Mouse (Mus musculus) cerebellum, adult 8-10 months (tissue): ENCODE results near the gene Lmna.

Source experiments
- DNase-seq: peaks from one replicate; pipeline ENCODE4 v3.0.0; 2022

The Lmna gene

DNA sequence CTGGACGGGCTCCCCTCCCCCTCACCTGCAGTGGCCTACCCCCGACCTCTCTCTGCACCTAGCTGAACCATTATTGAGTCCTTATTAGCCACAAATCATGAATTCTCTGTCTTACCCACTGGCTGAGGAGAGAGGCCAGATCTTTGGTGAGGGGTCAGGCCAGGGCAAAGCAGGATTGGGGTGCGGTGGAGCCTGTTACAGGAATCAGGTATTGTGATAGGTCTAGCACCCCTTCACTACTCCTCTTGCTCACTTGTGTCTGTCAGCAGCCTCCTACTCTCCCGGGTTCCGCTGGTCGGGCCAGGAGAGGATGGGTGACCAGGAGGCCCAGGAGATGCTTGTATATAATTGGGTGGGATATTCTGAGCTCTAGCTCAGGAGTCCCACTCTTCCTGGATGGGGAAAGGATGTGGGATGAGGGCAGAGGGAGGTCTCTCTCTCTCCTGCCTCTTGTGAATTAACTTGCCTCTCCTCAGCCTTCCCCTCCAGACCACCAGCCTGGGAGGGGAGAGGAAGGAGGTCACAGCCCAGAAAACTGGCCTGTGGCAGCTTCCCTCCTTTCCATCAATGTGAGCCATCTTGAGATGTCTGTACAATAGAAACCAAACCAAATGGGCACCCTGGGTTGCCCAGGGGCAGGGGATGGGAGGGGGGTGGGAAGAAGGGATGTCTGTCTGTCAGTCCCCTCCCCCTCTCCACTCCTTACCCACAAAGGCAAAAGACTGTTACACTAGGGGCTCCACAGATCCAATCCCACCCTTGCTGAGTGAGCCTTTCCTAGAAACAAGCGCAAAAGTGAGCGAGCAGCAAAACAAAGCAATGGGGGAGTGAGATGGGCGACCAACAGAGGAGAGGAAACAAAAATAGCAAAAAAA is 28.8 kb upstream of the Lmna start:
- DNase-seq: no peak

DNA sequence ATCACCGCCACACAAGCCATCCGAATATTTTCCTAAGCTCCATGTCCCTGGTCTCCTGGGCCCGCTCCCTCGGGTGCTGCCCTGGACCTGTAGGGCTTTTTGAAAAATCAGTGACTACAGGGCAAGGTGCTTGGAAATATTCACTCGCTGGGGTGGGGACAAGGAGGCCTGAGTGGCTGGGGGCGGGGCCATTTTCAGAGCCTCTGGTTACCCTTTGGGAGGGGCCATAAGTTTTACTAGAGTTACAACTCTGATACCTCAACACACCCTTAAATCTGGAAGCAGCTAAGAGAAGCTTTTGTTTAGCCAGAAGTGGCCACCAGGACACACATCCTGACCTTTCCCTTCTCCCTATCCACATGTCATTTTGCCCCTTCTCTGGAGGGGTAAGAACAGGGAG is 27.4 kb upstream of the Lmna start:
- no peak for DNase-seq

DNA sequence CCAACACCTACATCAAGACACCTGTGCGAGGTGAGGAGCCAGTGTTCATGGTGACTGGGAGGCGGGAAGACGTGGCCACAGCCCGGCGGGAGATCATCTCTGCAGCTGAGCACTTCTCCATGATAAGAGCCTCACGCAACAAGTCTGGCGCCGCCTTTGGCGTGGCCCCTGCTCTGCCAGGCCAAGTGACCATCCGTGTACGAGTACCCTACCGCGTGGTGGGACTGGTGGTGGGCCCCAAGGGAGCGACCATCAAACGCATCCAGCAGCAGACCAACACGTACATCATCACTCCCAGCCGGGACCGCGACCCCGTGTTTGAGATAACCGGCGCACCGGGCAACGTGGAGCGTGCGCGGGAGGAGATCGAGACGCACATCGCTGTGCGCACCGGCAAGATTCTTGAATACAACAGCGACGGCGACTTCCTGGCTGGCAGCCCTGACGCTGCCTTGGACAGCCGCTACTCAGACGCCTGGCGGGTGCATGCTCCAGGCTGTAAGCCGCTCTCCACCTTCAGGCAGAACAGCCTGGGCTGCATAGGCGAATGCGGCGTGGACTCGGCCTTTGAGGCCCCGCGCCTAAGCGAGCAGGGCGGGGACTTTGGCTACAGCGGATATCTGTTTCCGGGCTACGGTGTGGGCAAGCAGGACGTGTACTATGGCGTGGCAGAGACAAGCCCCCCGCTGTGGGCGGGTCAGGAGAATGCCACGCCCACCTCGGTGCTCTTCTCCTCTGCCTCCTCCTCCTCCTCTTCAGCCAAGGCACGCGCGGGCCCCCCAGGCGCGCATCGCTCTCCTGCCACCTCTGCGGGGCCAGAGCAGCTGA is 26.6 kb upstream of the Lmna start:
- peak; percentile 77 for DNase-seq

DNA sequence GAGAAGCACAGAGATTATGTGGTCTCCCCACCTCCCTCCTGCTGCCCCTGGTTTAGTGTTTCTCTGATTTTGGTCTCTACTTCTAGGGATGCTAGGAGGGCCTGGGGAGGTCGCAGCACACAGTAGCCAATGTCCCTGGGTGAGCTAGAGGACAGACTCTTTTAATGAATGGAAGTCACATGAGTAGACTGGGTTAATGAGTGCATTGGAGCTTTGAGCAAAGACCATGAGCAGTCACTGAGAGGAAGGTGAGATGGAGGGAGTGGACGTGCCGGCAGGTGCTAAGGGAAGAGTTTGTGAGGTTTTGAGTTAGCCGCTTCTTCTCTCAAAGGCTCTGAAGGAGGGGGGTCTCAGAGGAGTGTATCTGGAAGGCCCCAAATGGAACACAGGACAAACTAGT is 25.8 kb upstream of the Lmna start:
- DNase-seq: no peak

DNA sequence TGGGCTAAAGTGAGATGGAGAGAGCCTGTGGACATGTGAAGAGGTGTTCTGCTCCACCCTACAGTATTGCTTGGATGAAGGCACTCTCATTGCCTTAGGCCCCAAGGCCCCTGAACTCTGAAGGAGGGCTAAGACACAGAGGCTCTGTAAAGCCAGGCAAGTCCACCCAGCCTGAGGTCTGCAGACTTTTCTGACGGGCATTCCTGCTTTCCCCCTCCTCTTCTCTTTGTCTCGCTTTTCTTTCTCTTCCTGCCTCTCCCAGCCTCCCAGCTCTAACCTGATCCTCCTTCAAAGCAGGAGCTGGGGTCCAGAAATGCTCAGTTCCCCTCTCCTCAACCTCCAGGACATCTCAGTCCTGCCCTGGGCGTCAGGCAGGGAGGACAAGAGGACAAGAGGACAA is 25.2 kb upstream of the Lmna start:
- no peak for DNase-seq

DNA sequence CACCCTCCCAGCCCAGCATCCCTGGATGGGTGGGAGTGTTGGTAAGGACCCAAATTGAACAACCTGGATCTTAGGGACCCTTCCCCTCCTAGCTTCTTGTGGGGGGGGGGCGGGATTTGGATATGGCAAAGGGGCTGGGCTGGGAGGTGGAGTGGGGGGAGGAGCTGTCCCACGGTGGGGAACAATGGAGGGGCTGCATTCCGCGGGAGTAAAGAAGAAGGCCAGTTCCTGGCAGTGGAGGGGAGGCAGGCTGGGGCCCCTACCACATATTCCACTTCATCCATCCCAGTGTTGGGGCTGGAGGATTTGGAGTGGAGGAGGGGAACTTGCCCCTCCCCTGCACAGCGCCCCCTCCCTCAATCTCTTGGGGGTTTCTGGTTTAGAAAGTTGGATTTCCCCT is 23.9 kb upstream of the Lmna start:
- no peak for DNase-seq

DNA sequence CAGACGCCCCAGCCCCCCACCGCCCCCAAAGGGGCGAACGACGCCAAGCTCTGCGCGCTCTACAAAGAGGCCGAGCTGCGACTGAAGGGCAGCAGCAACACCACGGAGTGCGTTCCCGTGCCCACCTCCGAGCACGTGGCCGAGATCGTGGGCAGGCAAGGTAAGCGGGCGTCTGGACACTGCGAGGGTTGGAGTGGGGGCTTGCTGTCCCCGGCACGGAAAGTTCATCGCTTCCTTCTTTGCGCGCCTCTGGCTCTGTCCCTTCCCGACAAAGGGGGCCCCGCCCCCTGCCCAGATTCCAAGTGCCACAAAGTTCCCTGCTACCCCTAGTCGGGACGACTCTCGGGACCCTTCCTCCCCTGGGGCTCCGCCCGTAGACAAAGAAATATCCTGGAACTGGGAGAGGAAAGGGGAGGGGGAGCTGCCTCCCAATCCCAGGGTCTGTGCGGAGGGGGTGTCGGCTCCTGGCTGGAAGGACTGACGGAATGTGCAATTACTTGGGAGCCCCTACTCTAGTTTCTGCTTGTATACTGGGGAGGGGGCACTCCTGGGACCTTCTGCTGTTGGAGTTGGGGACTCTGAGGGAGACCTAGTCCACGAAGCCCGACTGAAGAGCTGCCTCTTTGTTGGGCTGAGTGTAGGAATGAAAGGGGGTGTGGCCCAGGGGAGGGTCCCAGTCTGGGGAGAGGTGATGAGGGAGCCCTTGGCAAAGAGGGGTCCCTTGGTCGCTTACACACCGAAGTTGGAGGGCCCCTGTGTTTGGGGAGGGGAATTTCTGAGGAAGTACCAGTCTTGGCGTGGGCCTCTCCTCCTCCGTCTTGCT is 23.1 kb upstream of the Lmna start:
- DNase-seq: no peak

DNA sequence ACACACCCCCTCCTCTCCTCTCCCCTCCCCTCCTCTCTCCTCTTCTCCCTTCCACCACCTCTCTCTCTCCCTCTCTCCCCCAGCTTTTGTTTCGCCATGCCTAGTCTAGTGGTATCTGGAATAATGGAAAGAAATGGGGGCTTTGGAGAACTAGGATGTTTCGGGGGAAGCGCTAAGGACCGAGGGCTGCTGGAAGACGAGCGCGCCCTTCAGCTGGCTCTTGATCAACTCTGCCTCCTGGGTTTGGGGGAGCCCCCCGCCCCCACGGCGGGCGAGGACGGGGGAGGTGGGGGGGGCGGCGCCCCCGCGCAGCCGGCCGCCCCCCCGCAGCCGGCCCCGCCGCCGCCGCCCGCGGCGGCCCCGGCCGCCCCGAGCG is 22.5 kb upstream of the Lmna start, which contains the start of gene Mex3a:
Gene Mex3a, plus strand, starts transcription at position 97 of the 376 bp plus-strand sequence.
- DNase-seq: no peak

DNA sequence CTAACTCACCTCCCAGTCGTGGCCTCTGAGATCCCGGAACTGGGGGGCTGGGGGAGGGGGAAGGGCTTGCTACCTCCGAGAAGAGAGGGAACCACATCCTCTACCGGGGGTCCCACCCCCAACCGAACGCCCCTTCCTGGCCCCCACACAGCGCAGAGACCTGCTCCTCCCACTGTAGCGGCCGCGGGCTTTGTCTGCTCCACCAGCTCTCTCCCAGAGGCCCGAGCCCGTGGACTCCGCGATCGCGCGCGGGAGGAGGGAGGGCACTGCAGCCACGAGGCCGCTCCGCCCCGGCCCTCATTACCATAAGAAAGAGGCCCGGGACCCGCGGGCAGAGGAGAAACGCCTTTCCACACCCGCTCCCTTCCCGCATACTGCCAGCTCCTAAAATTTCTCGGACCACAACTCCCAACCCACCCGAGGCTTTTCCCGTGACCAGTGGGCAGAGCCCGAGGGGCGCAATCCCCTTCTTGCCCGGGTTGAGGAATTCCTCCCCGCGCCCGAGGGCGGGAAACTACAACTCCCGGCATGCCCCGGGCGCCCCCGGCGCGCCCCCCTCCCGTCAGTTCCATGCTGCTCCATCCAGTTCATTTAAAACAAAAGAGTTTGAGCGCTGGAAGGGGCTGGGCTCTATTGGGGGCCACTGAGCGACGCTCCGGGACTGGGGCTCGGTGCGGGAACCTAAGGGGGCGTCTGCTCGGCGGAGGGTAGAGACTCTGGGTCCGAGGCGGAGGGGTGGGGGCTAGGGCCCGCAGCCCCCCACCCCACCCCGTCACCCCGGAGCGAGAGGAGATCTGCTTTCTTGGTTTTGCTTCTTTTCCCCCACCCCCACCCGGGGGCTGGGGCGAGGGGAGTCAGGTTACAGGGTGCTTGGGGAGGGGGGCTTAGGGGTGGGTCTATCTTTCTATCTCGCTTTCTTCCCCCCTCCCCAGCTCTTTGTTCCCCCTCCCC is 21.9 kb upstream of the Lmna start:
- peak; percentile 83 for DNase-seq

DNA sequence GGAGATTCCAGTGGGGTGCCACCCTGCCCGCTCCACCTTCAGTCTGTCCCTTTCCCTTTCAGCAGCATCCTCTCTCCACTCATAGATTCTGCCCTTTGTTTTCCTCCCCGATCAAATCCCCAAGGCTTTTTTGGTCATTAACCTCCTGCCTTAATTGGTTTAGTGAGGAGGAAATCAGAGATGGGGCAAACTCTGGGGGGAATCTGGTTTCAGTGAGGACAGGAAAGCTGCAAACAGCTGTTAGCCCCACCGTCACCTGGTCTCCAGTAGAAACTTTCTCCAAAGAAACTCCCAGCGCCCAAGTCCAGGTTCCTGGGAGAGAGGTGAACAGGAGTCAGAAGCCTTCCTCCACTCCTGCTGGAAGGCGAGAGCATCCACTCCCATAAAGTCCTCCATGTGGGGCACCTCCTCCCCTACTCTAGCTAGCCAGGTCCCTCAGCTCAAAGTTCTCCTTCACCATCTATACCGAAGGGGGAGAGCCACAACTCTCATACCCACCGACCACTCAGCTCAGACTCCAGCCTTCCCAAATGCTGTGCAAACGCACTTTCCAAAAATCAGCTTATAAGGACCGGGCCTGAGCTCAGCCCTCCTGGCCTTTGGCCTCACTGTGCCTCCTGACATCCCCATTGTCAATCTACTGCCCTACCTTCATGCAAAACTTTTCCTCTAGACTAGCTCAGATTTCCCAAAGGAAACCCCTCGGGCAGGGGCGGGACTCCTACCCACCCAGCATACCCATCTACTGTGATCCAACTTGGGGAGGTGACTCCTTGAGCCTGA is 20.5 kb upstream of the Lmna start:
- no peak for DNase-seq

DNA sequence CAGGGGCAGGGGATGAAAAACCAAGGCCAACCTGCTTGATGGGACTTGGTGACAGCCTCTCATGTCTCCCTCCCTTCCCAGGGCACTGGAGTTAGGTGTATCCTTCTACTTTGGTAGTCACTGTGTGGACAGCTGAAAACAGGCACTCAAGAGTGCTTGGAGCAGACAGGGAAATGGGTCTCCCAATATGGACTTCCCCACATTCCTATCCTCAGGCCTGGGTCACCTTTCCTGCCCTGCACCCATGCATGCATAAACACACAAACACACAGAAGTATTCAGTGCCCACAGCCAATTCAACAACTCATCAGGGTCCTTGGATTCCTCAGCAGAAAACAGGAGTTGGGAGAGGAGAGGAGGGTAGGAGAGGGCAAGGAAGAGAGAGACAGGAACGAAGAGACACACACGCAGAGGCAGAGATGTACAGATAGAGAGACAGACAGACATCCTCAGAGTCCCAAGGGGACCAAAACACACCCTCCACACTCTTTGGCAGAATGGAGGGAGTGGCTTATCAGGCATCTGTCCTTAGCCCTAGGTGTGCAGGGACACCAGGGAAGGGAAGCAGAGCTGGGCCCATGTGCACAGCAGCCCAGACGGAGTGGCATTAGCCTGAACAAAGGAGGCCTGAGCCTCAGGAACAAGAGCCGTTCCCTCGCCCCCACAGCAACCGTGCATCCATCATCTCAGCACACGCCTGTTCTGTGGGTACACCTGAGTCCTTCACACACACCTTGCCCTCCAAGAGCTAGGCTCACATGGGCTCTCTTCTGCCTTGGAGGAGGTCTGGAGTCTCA is 19.6 kb upstream of the Lmna start:
- no peak for DNase-seq

DNA sequence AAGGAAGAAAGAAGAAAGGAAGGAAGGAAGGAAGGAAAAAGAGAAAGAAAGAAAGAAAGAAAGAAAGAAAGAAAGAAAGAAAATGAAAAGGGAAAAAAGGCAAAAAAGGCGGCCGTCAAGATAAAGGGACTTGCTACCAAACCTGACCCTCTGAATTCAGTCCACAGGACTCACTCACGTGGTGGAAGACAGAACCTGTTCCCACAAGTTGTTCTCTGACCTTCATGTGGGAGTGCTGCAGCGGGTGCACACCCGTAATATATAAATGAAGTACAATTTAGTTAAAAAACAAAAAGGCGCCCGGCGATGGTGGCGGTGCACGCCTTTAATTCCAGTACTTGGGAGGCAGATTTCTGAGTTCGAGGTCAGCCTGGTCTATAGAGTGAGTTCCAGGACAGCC is 18.9 kb upstream of the Lmna start:
- DNase-seq: no peak

DNA sequence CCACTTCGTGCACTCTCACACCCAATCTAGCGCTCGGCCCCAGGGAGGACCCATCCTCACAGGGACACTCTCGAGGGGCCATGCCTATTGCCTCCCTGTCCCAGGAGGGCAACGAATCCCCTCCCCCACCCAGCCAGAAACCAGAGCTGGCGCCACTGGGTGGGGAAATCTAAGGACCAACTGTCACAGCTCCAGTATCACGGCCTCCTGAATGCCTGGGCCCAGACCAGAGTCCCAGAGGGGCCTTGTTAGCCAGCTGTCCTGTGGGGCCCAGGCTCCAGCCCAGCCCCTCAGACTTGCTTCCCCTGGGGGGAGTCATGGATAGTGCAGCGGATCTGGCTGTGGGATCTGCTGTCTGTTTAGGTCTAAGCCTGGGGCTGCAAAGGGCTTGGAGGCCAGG is 17.8 kb upstream of the Lmna start:
- no peak for DNase-seq

DNA sequence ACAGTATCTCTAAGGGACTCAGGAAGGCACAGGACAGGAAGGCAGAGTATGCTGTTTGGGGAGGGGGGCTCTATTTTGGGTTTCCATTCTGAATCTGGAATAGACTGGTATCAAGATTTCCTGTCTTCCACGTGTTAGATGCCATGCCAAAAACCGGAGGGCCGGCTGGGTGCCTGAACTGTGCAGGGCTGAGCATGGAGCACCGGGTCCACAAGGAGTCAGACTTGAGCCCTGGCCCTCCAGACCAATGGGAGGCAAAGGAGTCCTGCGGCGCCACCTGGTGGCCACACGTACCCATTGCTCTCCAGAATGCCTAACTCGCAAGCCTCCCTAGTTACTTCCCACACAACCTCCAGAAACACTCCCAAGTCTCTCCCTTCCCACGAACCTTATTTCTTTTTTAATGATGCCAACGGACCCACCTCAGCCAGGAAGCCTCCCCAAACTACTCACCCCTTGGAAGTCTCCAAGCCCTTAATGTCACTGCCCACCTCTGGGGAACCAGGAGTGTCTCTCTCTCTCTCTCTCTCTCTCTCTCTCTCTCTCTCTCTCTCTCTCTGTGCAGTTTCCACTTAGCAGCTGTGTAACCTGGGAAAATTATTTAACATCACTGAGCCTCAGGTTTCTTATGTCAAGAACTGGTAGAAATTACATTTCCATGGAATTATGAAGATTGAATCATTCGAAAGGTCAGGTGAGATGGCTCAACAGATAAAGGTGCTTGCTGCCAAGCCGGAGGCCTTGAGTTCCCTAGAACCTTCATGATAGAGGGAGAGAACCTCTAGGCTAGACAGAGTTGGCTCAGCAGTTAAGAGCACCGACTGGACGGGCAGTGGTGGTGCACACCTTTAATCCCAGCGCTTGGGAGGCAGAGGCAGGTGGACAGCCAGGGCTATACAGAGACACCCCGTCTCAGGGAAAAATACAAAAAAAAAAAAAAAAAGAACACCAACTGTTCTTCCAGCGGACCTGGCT is 16.7 kb upstream of the Lmna start:
- DNase-seq: peak; percentile 83

DNA sequence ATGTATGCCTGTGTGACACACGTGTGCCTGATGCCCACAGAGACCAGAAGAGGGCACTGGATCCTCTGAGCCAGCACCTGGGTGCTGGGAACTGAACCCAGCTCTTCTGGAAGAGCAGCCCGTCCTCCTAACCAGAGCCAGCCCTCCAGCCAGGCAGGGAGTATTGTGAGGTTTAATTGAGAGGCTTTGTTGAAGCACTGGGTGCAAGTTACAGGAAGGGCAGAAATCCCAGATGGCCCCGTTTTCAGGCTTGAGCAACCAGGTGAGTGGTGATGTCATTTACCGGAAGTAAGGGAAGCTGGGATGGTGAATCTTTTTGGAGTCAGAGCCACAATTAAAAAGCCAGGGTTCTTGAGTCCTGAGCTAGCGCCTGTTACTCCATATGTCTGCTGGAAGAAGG is 15.3 kb upstream of the Lmna start:
- DNase-seq: no peak

DNA sequence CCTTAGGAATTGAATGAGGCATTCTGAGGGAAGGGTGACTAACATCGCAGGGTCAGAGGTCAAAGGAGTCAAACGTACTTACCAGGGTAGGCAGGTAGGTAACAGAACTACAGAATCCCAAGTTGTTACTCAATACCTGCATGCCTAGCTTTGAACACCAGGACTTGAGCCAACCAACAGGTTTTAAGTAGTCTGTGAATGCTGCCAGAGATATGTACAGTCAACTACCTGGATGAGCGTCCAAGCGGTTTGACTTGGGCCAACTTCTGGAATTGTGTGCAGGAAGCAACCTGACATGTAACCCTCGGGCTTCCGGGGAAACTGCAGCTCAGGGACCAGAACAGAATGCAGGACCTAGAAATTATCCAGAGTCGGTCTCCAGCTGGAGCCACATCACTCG is 13.3 kb upstream of the Lmna start:
- no peak for DNase-seq

DNA sequence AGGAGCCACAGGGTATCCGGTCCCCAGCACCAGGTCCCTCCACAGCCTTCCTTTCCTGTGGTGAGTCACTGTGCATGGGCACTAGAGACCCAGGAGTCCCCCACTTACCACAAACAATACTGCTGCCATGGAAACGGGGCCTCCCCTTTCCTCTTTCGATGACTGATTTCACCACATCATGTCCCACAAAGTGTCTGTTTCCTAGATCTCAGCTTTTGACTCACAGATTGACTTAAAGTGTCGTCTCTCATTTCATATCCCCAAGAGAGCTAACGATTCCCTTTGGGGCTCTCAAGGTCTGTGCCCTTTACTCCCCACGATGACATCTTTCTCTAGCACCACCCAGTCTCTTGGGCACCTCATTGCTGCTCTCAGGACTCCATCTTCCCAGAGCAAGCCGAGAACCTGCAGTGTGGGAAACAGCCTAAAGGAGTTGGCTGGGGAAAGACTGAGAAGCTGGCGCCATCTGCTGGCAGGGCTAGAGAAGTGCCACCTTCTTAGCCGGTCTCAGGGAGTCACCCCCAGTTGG is 12.1 kb upstream of the Lmna start:
- peak; percentile 57 for DNase-seq

DNA sequence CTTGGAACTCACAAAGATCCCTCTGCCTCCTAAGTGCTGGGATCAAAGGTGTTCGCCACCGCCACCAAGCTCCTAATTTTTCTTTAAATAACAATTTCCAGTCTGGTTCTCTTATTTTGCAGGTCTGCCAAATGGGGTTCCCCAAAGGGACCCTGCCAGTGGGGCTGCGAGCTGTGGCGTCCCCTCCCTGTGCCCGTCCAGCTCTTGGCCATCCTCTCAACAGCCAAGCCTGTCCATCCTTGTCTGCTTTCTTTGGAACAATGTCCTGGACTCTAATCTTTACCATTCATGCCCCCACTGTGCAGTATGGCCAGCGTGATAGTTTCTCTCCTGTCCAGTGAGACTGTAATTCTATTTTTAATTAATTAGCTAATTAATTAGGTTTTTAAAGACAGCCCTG is 11.4 kb upstream of the Lmna start:
- DNase-seq: no peak

DNA sequence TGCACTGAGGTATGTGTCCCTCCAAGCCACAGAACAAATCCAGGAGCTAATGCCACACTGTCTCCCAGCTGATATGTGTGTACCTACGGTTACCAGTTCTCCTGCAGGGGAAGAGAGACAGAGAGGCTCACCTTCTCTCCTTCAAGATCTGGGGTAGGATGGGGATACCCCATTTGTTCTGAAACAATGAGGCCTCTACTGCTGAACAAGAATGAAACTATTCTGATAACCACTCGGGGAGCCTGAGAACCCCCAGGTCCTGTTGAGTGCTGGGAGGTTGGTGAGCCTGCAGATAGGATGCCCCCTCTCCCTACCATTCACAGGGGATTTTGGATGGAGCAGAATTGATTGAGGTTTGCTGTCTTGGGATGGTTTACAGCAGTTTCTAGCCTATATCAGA is 10.3 kb upstream of the Lmna start:
- DNase-seq: no peak
